Mouse (Mus musculus) lung, postnatal 0 days (tissue): Measurements from ENCODE around the gene Chst10. TPM values are rescaled to one million over a fixed set of nuclear protein-coding genes. Genes with fewer than 3 reads are reported as not detected.

Experiments used
- ATAC-seq: fragments of 200-750 bp; cut with Nextera tagmentation; 2 replicates; pipeline ENCODE4 v1.8.0; 2017; ENCODE audit warnings: moderate library complexity
- DNase-seq: peaks from one replicate; pipeline ENCODE4 v3.0.0-alpha.2; 2016; ENCODE audit warnings: low spot score
- H3K27ac ChIP-seq: fragments of 300-500 bp; sonication (generic); 2 replicates; pipeline ENCODE4 v1.5.1; 2014; ENCODE audit warnings: antibody characterized with exemption, mild to moderate bottlenecking, low read length, mixed read lengths
- H3K27me3 ChIP-seq: fragments of 300-500 bp; sonication (generic); replicated peaks from 2 replicates; pipeline ENCODE4 v1.6.1; 2014; ENCODE audit warnings: low read length, mixed read lengths; ENCODE audit not compliant: insufficient read depth
- H3K36me3 ChIP-seq: fragments of 300-500 bp; sonication (generic); 2 replicates; pipeline ENCODE4 v1.6.1; 2014; ENCODE audit warnings: low read length, mixed read lengths; ENCODE audit not compliant: insufficient read depth
- H3K4me1 ChIP-seq: fragments of 300-500 bp; sonication (generic); 2 replicates; pipeline ENCODE4 v1.6.1; 2014; ENCODE audit warnings: antibody characterized with exemption, low read depth, low read length, mixed read lengths; ENCODE audit not compliant: insufficient read depth
- H3K4me2 ChIP-seq: fragments of 300-500 bp; sonication (generic); replicated peaks from 2 replicates; pipeline ENCODE4 v1.6.1; 2014; ENCODE audit warnings: low read depth, mild to moderate bottlenecking, low read length, moderate library complexity, mixed read lengths
- H3K4me3 ChIP-seq: fragments of 300-500 bp; sonication (generic); 2 replicates; pipeline ENCODE4 v1.5.1; 2014; ENCODE audit warnings: low read depth, low read length
- H3K9ac ChIP-seq: fragments of 300-500 bp; sonication (generic); replicated peaks from 2 replicates; pipeline ENCODE4 v1.6.1; 2014; ENCODE audit warnings: low read depth, mild to moderate bottlenecking
- H3K9me3 ChIP-seq: fragments of 300-500 bp; sonication (generic); 2 replicates; pipeline ENCODE4 v1.6.1; 2016; ENCODE audit warnings: low read length, mixed read lengths
- CTCF ChIP-seq: IDR thresholded peaks from 2 replicates; pipeline ENCODE4 v1.5.1; 2016; ENCODE audit warnings: antibody characterized with exemption, mild to moderate bottlenecking
- EP300 ChIP-seq: IDR thresholded peaks from 2 replicates; pipeline ENCODE4 v1.6.1; 2016; ENCODE audit warnings: antibody characterized with exemption, mild to moderate bottlenecking, control low read depth
- WGBS: fragments of 180-500 bp; shearing (Covaris S2); extraction: QIAGEN DNeasy Blood & Tissue Kit; methylation state at CpG from one replicate; pipeline ENCODE4 v1.1.7; 2014; 5-methylcytosine and 5-hydroxymethylcytosine counted together
- polyA plus RNA-seq: library from polyadenylated mRNA; unstranded; fragments of >200 nt; fragmentation: Nextera tagmentation; extraction: Ambion mirVana; gene quantifications from 2 replicates; pipeline ENCODE4 v1.2.1, GENCODE M21; 2015

The Chst10 gene
- polyA plus RNA-seq, 1 experiment from 2014 or later: 0.29 TPM

- Histone ChIP-seq H3K9me3 (no peaks in the 10 kb centered on the region), H3K4me3 (no peak overlapping the region), H3K4me2 (no peak overlapping the region), H3K27me3 (no peaks in the 10 kb centered on the region), H3K9ac (no peak overlapping the region), H3K27ac (no peak overlapping the region), H3K4me1 (no peaks in the 10 kb centered on the region), H3K36me3 (no peaks in the 10 kb centered on the region)
- no peak for ATAC-seq
- no peak for TF ChIP-seq EP300
- no peak for TF ChIP-seq CTCF
- no peak for DNase-seq
- 42% methylated on average over 5 of the region's 6 CpGs for WGBS
These were observed 10.9 kb downstream of the Chst10 start for GRCm38 (mm10) chr1:38887011-38887410.

GRCm38 (mm10) chr1:38886602-38887001, 11.4 kb downstream of the Chst10 start:
- H3K9ac ChIP-seq: no peak overlapping the region
- H3K4me2 ChIP-seq: no peak overlapping the region
- no peak for TF ChIP-seq EP300
- no peak for TF ChIP-seq CTCF
- no peaks in the 10 kb centered on the region for H3K9me3 ChIP-seq
- H3K4me1 ChIP-seq: no peaks in the 10 kb centered on the region
- WGBS: 64% methylated on average over 2 of the region's 2 CpGs
- no peaks in the 10 kb centered on the region for H3K36me3 ChIP-seq
- H3K27ac ChIP-seq: no peak overlapping the region
- no peaks in the 10 kb centered on the region for H3K27me3 ChIP-seq
- no peak overlapping the region for H3K4me3 ChIP-seq
- ATAC-seq (no peak), DNase-seq (no peak)

- no peaks in the 10 kb centered on the region for H3K9me3 ChIP-seq
- no peaks in the 10 kb centered on the region for H3K27me3 ChIP-seq
- 74% methylated on average over 2 of the region's 2 CpGs for WGBS
- TF ChIP-seq CTCF (no peak), EP300 (no peak)
- H3K36me3 ChIP-seq: no peaks in the 10 kb centered on the region
- no peak overlapping the region for H3K9ac ChIP-seq
- ATAC-seq: no peak
- no peak overlapping the region for H3K27ac ChIP-seq
- no peak overlapping the region for H3K4me2 ChIP-seq
- no peak overlapping the region for H3K4me3 ChIP-seq
- no peak for DNase-seq
- no peaks in the 10 kb centered on the region for H3K4me1 ChIP-seq
These were observed 12.0 kb downstream of the Chst10 start for GRCm38 (mm10) chr1:38885956-38886355.

- no peak for TF ChIP-seq CTCF
- TF ChIP-seq EP300: no peak
- DNase-seq (no peak), ATAC-seq (no peak)
- H3K4me3 ChIP-seq: no peak overlapping the region
- no peak overlapping the region for H3K27ac ChIP-seq
- no peaks in the 10 kb centered on the region for H3K9me3 ChIP-seq
- no peaks in the 10 kb centered on the region for H3K27me3 ChIP-seq
- no peaks in the 10 kb centered on the region for H3K4me1 ChIP-seq
- 65% methylated on average over 9 of the region's 9 CpGs for WGBS
- no peak overlapping the region for H3K9ac ChIP-seq
- no peak overlapping the region for H3K4me2 ChIP-seq
- no peaks in the 10 kb centered on the region for H3K36me3 ChIP-seq
These were observed 14.2 kb downstream of the Chst10 start for GRCm38 (mm10) chr1:38883766-38884165.

- WGBS: 69% methylated on average over 4 of the region's 4 CpGs
These were observed 15.2 kb downstream of the Chst10 start for GRCm38 (mm10) chr1:38882746-38883145.

GRCm38 (mm10) chr1:38881366-38881765, 16.6 kb downstream of the Chst10 start:
- Histone ChIP-seq H3K27me3 (no peaks in the 10 kb centered on the region), H3K4me3 (no peak overlapping the region), H3K9ac (no peak overlapping the region), H3K4me1 (no peaks in the 10 kb centered on the region), H3K27ac (no peak overlapping the region), H3K36me3 (no peaks in the 10 kb centered on the region), H3K9me3 (no peaks in the 10 kb centered on the region), H3K4me2 (no peak overlapping the region)
- 43% methylated on average over 4 of the region's 4 CpGs for WGBS
- ATAC-seq (no peak), DNase-seq (no peak)
- no peak for TF ChIP-seq EP300
- no peak for TF ChIP-seq CTCF

More at GRCm38 (mm10) chr1:38882746-38883145, 15.2 kb downstream of the Chst10 start:
- no peaks in the 10 kb centered on the region for H3K4me1 ChIP-seq
- no peak overlapping the region for H3K9ac ChIP-seq
- H3K4me3 ChIP-seq: no peak overlapping the region
- H3K4me2 ChIP-seq: no peak overlapping the region
- no peak for TF ChIP-seq EP300
- no peak for TF ChIP-seq CTCF
- ATAC-seq: no peak
- H3K27ac ChIP-seq: no peak overlapping the region
- no peaks in the 10 kb centered on the region for H3K27me3 ChIP-seq
- H3K9me3 ChIP-seq: no peaks in the 10 kb centered on the region
- H3K36me3 ChIP-seq: no peaks in the 10 kb centered on the region
- DNase-seq: no peak
